In the genomic region with DNA sequence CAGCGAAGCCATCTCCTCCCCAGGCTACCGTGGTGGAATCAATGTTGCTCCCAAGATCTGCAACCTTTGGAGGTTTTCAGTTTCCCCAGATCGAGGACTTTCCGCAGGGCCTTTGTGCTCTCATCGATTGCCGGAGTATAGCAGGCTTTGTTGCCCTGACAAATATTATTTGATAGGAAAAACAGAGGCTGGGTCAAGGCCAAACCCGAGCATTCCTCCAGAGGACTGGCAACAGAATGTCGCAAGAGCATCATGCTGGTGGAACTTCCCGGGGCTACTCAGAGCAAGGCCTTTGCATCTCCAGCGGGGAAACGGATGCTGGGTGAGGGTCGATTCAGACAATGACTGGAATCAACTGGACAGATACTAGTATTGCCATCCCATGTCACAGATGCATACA, we compare ENCODE assay signal across 28 mouse cellular contexts.
A peak's percentile ranks its signal among the peaks of the same experiment; 100 is the strongest.
DNase-seq lines count a peak whose midpoint lies in the region; ATAC-seq and TF ChIP-seq lines count a peak whose summit lies in the region.
"Had no signal": no experiment of that assay in that cellular context is flagged by ENCODE, and none has a peak within 500 bp of the region (broad histone marks: within the 10 kb centered on the region; RNA-seq: fewer than 3 reads in every experiment).

No protein-coding gene starts in this region.

- no peak overlapping the region for H3K4me2 ChIP-seq in liver, embryonic 12.5 days
- no peak overlapping the region for H3K4me2 ChIP-seq in forebrain, postnatal 0 days (ENCODE audit: low read depth)
- H3K4me2 ChIP-seq: embryonic facial prominence, embryonic 13.5 days; heart, embryonic 12.5 days; hindbrain, embryonic 13.5 days; midbrain, embryonic 15.5 days had no signal

- 73% methylated on average over 12 of the region's 12 CpGs for WGBS in liver, embryonic 12.5 days (ENCODE audit: insufficient replicate concordance)
- 85% methylated on average over 12 of the region's 12 CpGs for WGBS in forebrain, postnatal 0 days

- no peaks in the 10 kb centered on the region for H3K36me3 ChIP-seq in liver, embryonic 12.5 days
- H3K36me3 ChIP-seq in forebrain, postnatal 0 days (ENCODE audit: insufficient read depth), result no peaks in the 10 kb centered on the region
- H3K36me3 ChIP-seq: embryonic facial prominence, embryonic 13.5 days; heart, embryonic 12.5 days; hindbrain, embryonic 13.5 days; midbrain, embryonic 15.5 days had no signal

- no peak for ATAC-seq in liver, embryonic 12.5 days
- no peak for ATAC-seq in forebrain, postnatal 0 days
- ATAC-seq: activated CD4-positive, CD25-positive, alpha-beta regulatory T cell, adult 4 months; forebrain, embryonic 16.5 days; intestine, embryonic 16.5 days; lung, postnatal 0 days; midbrain, embryonic 15.5 days had no signal

- H3K4me3 ChIP-seq in liver, embryonic 12.5 days, result no peak overlapping the region
- no peak overlapping the region for H3K4me3 ChIP-seq in forebrain, postnatal 0 days (ENCODE audit: low read depth, low read length)
- H3K4me3 ChIP-seq: embryonic facial prominence, embryonic 13.5 days; heart, adult 2 months; heart, embryonic 12.5 days; hindbrain, embryonic 13.5 days; midbrain, embryonic 15.5 days had no signal

- no peak for TF ChIP-seq CTCF in forebrain, postnatal 0 days (IDR thresholded peaks at IDR 0.05; ENCODE audit: low read depth)

- no peak overlapping the region for H3K27ac ChIP-seq in liver, embryonic 12.5 days
- H3K27ac ChIP-seq in forebrain, postnatal 0 days (ENCODE audit: low read depth, low read length), result no peak overlapping the region
- H3K27ac ChIP-seq: embryonic facial prominence, embryonic 13.5 days; heart, adult 2 months; hindbrain, embryonic 13.5 days; kidney, postnatal 0 days; midbrain, embryonic 15.5 days; stomach, postnatal 0 days had no signal

- peaks cover 9% of the 10 kb centered on the region for H3K9me3 ChIP-seq in liver, embryonic 12.5 days (replicated peaks)
- H3K9me3 ChIP-seq in forebrain, postnatal 0 days (ENCODE audit: low read length), result no peaks in the 10 kb centered on the region
- H3K9me3 ChIP-seq: hindbrain, embryonic 13.5 days; midbrain, embryonic 15.5 days had no signal

- peak; percentile 16 for DNase-seq in liver
- DNase-seq in adrenal gland, adult 8-10 months, result peak; percentile 35
- peak; percentile 43 for DNase-seq in adrenal gland, postnatal 14 days
- DNase-seq in skeletal muscle tissue, adult 2 months (ENCODE audit: low read depth, low spot score), result peak; percentile 13
- DNase-seq in forebrain, postnatal 0 days, result no peak
- DNase-seq: B cell, adult 2 months; cerebellum, adult 11-12 months; cerebellum, adult 9-11 months; gastrocnemius, postnatal 25 days; heart, adult 2 months; heart, postnatal 4 days; kidney, adult 8-10 months; layer of hippocampus, postnatal 36 days; left cerebral cortex, postnatal 4 days; lung, adult 18-20 months; right cerebral cortex, postnatal 25 days; spleen, adult 18-20 months had no signal

- H3K4me1 ChIP-seq in liver, embryonic 12.5 days, result peaks cover 3% of the 10 kb centered on the region; the same call in 1 of the 2 replicates
- H3K4me1 ChIP-seq in forebrain, postnatal 0 days (ENCODE audit: insufficient read depth), result peaks cover 16% of the 10 kb centered on the region

- peaks cover 8% of the 10 kb centered on the region for H3K27me3 ChIP-seq in liver, embryonic 12.5 days (replicated peaks)
- no peaks in the 10 kb centered on the region for H3K27me3 ChIP-seq in forebrain, postnatal 0 days (ENCODE audit: insufficient read depth, low read length)
- H3K27me3 ChIP-seq: midbrain, embryonic 15.5 days had no signal

- H3K9ac ChIP-seq in liver, embryonic 12.5 days, result no peak overlapping the region
- H3K9ac ChIP-seq in forebrain, postnatal 0 days, result no peak overlapping the region
- H3K9ac ChIP-seq: embryonic facial prominence, embryonic 13.5 days; heart, embryonic 12.5 days; hindbrain, embryonic 13.5 days; midbrain, embryonic 15.5 days had no signal
